Mouse (Mus musculus): ENCODE measurements around the gene Ly6c1. TPM values are rescaled to one million over a fixed set of nuclear protein-coding genes. Genes with fewer than 3 reads are reported as not detected.
A peak's percentile ranks its signal among the peaks of the same experiment; 100 is the strongest.
"Not testable (repeated sequence)": the region's sequence is repeated elsewhere in the genome, so short reads cannot be mapped to it uniquely, and the experiment has no call there.

The Ly6c1 gene
- total RNA-seq, 2 experiments from 2014 or later = 62.3 to 66.9 TPM

DNA sequence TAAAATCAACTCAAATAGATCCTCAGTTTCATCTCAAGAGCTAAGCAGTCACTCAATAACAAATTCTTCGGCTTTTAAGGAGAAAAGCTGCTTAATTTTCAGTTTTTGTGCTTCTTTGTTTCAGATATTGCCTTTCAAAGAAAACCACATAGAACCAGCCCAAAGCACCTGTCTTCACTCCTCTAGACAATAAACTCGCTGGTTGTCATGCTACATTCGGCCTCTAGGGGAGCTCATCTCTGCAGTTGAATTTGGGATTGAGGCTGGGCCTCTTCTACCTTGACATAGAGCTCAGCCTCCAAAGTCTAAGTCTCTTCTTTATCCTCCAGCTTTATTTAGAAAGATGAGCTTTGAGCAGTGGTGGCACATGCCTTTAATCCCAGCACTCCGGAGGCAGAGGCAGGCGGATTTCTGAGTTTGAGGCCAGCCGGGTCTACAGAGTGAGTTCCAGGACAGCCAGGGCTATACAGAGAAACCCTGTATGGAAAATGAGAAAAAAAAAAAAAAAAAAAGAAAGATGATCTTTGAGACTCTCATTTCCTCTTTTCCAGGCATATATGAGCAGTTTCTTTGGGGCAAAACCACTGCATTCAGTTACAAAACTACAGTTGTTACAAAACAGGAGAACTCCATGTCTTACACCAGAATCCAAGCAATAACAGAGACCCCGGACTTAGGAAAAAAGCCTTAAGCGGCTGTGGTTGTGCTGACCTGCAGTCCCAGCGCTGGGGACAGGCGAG lies 27.4 kb downstream of the Ly6c1 start:
- TF ChIP-seq CTCF (conservative IDR thresholded peaks at IDR 0.05) = peak; percentile 41; the same call in 1 of the 2 replicates
- not testable (repeated sequence) for H3K27ac ChIP-seq; DNase-seq (ENCODE audit: low spot score in 2 of 2); H3K4me3 ChIP-seq

DNA sequence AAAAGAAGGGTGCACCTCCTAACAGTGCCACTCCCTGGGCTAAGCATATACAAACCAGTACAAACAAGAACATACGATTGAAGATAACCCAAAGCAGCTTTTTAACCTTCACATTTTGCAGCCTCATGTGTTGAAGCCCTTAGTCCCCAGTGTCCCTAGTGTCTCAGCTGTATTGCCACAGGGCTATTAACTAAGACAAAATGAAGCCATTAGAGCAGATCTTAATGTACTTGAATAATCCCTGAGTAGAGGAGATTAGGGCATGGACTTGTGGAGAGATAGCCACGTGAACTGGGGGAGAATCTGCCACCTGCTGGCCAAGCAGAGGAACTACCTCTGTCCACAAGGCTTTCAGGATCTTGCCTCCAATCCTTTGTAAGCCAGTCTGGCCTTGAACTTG lies 29.2 kb downstream of the Ly6c1 start:
- peak; percentile 81 for TF ChIP-seq CTCF (conservative IDR thresholded peaks at IDR 0.05)
- H3K4me3 ChIP-seq; DNase-seq (ENCODE audit: low spot score in 2 of 2); H3K27ac ChIP-seq: not testable (repeated sequence)

Other genes starting within 250 kb of the Ly6c1 start
- gene Gml2, start 229.8 kb downstream of the Ly6c1 start, total RNA-seq (2021) = not detected
- gene 2010109I03Rik, start 151.8 kb downstream of the Ly6c1 start, total RNA-seq (2021) = under 1 TPM; 0.10 to 0.15 TPM
- not detected for gene Ly6i, start 65.4 kb downstream of the Ly6c1 start, total RNA-seq (2021)
- gene Ly6a, start 50.8 kb downstream of the Ly6c1 start, total RNA-seq (2021) = 10 to 100 TPM; 21.7 to 25.6 TPM
- gene Ly6c2, start 63.1 kb upstream of the Ly6c1 start, total RNA-seq (2021) = 1 to 10 TPM; 2.6 to 4.6 TPM
- not detected for gene Ly6g, start 106.4 kb upstream of the Ly6c1 start, total RNA-seq (2021)
- not detected for gene BC025446, start 167.5 kb upstream of the Ly6c1 start, total RNA-seq (2021)
- not detected for gene Ly6f, start 219.6 kb upstream of the Ly6c1 start, total RNA-seq (2021)

Measured in layer of hippocampus, adult 2 months (tissue).